Mouse (Mus musculus): ENCODE measurements around the gene Ano8.

The Ano8 gene

DNA sequence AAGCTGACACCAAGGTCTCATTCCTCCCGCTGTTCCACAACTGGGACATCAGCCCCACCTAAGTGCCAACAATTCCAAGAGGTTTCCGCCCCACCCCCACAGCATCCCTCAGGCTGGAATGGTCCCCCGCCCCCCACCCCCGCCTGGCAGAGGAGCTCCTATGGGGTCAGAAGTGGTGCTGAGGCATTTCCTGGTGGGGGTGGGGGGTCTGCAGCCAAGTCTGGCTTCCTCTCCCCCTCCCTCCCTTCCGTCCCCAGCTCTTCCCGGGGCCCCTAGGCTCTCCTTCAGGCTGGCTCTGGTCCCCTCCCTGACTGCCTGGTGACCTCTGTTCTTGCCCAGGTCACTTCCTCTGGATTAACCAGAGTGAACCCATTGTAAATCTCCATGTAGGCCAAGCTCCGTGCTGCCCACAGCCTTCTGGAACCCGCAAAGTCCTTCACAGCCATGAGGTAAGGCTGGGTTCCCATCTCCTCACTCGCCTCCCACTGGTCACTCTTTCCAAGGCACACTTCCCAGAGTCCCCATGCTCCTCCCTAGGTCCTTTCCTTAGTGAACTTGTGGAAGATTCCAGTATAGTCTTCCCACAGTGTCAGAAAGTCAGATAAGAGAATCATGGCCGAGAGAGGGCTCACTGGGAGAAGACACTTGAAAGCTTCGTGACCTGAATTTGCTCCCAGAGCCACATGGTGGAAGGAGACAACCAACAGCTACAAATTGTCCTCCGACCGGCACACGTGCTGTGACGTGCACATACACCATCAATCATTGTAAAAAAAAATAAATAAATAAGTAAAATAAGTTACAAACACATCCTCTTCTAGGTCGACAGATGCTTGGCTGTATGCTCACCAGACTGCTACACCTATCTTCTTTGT lies 13.3 kb upstream of the Ano8 start:
- DNase-seq (ENCODE audit: low read depth, low spot score): no peak

DNA sequence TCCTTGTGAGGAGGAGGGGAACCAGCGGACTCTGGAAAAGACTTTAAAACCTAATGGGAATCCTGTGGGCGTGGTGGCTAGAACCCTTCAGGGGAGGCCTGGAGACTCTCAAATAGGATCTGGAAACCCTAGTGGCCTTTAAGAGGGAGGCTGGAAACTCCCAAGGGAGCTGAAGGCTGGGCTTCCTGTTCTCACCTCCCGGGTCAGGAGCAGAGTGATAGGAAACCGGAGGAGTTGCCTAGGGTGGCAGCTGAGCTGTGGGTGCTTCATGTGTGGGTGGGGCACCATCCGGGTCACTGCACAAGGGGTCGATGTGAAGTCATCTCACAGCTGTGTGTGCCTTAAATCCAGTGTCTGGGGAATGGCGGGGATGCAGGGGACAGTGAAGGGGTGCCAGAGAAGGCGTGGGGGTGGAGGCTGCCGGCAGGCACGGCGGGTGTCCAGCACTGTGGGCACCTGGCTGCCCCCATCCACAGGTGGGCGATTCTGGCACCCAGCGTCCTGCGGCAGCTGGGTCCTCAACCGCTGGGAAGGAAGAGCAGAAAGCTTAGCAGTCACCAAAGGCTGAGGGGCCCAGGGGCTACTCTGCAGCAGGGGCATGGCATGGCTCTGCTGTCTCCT lies 12.2 kb upstream of the Ano8 start:
- no peak for DNase-seq (ENCODE audit: low read depth, low spot score)

DNA sequence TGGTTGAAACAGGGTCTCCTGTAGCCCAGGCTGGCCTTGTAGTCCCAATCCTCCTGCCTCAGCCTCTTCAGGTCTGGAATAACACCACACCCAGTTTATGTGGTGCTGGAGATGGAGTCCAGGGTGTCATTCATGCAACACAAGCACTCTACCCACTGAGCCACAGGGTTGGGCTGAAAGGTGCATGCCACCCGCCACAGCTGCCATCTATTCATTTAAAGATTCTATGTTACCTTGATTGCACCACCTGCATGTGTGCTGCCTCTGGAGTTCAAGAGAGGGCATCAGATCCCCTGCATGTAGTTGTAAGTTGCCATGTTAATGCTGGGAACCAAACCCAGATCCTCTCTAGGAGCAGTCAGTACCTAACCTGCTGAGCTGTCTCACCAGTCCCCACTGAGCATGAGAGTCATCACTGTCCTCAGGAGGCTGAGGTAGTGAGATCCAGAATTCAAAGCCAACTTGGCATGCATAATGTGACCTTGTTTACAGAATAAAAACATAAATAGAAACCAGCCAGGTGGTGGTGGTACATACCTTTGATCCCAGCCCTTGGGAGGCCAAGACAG lies 11.4 kb upstream of the Ano8 start:
- DNase-seq (ENCODE audit: low read depth, low spot score): no peak

DNA sequence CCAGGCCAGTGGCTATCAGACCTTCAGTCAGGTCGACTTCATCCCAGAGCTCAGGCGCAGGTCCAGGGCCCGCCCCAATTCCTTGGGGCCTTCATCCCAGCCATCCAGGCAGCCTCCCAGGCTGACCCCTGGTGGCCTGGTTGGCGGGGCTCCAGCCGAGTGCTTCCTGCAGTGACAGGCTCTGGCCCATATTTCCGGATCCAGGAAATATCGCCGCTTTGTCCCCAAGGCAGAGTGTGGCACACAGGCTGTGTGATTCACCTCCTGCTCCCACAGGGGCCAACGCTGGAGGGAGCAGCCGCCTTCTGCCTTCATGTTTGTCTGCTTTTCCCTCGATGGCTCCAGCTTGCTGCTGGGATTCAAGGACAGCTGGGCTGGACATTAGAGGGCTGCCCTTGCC lies 10.7 kb upstream of the Ano8 start:
- no peak for DNase-seq (ENCODE audit: low read depth, low spot score)

DNA sequence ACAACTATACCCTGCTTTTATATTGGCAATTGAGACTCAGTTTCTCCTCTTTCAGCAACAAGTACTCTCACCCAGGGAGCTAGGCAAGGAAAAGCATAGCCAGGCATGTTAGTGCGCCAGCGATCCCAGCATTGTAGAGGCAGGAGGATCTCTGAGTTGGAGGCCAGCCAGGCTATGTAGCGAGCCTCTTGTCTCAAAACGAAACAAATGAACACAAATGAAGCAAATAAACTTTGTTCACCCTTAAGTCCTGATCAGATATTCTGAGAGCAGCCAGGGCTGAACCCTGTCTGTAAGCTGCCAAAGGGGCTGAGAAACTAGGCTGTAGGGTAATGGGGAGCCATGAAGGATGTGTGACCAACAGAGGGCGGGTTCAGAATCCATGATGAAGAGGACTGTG lies 10.0 kb upstream of the Ano8 start:
- no peak for DNase-seq (ENCODE audit: low read depth, low spot score)

DNA sequence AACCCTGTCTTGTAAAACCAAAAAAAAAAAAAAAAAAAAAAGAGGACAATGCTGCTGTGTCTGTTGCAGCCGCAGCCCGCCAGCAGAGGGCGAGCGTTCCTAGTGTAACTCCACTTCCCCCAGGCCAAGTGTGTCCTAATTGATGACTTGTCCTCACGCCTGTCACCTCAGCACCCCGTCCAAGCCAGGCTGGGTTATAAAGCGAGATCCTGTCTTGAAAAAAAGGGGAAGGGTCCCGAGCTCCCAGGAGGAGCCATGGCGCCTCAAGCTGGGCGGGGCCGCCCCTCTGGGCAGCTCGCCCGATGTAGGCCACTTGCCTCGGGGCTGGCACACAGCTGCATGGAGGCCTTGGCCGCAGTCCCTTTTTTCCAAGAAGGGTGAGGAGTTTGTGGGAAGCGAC lies 9.3 kb upstream of the Ano8 start:
- peak; percentile 46 for DNase-seq (ENCODE audit: low read depth, low spot score)

DNA sequence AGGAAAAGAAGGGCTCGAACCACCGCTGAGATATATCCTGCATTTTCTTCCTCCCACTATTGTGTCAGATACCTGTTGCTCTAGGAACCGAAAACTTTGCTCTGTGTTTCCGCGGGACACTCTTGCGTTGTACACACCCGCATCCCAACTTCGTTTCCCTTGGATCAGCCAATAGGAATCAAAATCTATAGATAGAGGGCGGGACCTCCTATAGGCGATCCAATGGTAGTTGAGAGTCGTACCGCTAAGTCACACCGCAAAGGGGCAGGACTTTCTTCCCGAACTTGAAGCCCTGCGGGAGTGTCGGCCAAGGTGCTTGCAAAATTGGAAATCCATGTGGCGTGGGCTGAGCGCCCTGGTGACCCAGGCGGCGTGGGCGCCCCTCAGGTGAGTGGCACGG lies 2.7 kb upstream of the Ano8 start:
- DNase-seq (ENCODE audit: low read depth, low spot score): peak; percentile 95

DNA sequence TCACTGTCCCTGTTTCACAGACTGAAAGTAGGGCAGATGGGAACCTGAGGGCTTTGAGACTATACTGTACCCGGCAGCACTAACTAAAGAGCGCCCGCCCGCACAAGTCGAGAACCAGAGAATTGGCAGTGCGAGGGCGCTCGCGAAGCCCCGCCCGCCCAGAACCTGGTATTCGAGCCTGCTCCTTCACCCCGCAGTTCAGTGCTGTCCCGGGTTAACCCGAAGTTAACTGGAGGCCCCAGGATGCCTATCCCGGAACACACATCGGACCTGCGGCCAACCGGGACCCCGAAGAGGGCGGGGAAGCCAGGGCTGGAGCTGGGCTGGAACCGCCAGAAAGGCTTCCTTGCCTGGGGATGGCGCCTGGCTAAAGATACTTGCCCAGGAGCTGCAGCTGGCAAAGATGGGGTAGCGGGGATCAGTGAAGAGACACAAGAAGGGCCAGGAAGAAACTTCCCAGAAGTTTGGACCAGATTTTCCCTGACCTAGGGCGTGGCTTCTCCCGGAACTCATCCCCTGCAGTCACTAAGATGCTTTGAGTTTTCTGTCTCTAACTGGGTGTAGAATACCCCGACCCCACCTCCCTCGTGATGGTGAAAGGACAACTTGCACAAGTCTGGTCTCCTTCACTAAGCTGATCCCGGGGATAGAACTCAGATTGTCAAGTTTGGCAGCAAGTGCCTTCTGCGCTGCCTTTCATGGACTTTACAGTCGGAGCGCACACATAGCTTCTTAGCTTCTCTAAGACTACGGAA lies 2.1 kb upstream of the Ano8 start, which contains the start of gene Gtpbp3:
Gtpbp3 (plus strand) TSS at position 413 of the 755 bp plus-strand sequence.
- peak; percentile 68 for DNase-seq (ENCODE audit: low read depth, low spot score)

DNA sequence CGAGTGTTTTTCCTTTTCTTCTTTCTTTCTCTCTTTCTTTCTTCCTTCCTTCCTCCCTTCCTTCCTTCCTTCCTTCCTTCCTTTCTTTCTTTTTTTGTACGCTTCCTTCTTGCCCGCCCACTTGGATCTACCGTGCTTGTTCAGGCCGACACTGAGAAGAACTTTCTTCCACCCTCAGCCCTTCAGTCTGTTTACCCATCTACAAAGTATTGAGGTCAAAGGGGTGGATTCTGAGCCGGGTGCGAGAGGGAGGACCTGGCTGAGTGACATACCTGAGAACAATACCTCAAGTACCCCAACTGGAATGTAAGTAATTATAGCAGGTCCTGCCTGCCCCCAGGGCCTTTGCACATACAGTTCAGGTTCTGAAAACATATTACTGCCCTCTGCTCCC lies 370 bp upstream of the Ano8 start:
- no peak for DNase-seq (ENCODE audit: low read depth, low spot score)

DNA sequence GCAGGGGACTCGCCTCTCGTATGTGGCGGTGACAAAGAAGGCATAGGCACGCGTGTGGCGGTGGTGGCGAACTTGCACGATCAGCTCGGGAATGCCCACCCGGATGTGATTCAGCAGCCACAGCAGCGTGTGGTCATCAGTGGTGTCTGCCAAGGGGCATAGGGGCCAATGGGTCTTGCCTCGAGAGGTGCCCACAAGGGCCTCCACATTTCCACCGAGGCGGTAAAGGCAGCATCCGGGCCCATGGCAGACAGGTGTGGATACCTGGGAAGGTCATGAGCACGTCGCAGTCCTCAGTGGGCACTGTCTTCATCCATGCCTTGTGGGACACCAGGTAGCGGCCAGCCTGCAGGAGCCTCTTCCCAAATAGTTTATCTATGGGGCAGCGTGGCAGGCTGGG lies 1.0 kb downstream of the Ano8 start:
- DNase-seq (ENCODE audit: low read depth, low spot score): no peak

DNA sequence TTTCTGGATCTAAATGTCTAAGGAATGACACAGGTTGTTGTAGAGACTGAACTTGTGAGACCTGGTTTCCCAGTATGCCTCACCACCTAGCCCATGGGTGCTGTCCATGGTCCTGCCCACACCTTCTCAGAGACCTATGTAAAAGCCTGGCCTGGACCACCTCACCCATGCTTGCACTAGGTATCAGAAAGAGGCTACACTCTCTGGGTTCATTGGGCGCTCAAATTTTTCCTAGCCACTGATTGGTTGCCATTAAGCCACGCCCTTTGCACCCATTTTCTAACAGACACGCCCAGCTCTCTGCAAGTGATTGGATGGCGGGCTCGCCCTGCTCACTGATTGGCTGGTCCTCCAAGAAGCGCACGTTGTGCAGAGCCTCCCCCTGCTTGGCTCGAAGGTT lies 1.8 kb downstream of the Ano8 start:
- DNase-seq (ENCODE audit: low read depth, low spot score): no peak

DNA sequence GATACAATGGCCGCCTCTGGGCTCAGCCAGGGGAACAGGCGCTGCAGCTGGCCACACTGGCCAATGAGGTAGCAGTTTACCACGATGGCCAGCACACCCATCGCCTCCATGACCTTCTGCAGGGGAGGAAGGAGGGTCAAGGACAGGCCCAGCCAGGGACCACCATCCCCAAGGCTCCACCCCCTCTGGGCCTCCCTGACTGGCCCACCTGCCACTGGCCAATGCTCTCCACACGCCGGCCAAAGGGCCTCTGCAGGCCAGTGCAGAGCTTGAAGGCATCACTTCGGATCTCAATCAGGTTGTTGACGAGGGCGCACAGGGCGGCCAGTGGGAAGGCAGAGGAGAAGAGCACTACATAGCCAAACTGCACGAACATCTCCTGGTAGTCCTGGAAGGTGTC lies 6.8 kb downstream of the Ano8 start:
- DNase-seq (ENCODE audit: low read depth, low spot score): no peak

DNA sequence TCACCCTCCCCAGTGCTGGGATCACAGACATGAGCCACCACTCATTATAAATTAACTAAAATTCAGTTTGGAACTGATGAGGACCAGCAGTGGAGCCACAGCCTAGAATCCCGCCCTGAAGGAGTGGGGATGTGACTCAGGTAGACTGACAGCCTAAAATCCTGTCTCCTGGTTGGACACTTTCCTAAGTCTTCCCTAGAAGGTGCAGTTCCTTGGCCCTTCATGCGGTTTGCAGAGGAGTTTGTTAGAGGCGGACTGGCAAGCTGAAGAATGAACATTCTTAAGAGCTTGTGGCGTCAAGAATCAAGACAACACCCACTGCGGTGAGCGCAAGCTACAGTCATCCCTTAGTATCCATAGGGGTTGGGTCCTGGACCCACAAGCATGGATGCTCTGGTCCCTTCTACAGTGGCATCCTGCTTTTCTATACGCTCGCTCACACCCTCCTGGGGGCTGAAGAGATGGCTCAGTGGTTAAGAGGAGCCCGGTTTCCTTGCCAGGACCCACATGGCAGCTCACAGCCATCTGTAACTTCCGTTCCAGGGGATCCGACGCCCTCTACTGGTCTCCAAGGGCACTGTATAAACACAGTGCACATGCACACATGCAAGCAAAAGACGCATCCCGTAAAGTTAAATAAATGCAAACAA lies 8.4 kb downstream of the Ano8 start:
- no peak for DNase-seq (ENCODE audit: low read depth, low spot score)

DNA sequence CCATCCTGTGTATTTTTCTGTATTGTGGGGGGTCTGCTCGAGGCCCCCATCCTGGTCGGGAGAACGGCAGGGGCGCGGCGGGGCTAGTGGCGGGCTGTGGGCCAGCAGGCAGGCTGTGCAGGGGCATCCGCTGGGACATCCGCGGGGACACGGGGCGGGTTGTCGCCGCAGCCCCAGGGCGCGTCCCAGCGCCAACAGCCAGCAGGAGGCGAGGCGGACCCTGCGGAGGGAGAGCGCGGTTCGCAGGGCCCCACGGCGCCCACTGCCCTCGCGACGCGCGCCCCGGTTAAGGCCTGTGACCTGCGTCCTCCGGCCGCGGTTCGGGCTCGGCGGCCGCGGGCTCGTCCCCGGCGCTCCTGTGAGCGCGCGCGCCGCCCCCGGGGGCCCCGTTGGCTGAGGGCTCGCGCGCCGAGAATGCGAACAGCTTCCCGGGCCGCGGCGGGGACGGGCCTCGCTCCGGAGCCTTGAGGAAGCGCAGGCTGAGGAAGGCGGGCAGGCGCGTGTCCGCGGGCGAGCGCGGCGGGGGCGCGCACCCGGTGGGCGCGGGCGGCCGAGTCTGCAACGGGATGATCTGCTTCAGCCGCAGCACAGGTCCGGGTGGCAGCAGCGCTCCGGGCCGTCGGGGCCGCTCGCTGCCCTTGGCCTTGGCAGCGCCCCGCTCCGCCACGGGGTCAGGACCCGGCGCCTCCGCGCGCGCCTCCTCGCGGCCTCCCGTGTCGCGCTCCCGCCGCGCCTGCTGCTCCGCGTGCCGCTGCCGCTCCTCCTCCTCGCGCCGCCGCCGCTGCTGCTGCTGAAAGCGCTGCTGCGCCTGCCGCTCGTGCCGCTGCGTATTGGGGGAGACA lies 9.4 kb downstream of the Ano8 start:
- DNase-seq (ENCODE audit: low read depth, low spot score): no peak

DNA sequence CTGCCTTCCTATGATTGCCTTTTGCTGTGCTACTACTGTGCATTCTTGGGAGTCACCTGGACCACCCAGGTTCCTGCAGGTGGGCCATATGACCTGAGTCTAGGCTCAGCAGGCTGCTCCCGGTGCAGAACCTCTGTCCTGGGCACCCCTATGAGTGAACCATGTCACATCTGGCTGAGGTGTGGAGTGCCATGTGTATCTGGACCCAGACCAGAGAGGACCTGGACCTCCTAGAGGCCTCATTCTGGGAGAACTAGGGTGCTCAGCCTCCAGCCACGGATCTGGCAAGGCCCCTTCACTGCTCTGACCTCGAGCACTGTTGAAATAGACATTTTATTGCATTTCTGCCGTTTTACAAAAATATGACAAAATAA lies 10.1 kb downstream of the Ano8 start:
- no peak for DNase-seq (ENCODE audit: low read depth, low spot score)

DNA sequence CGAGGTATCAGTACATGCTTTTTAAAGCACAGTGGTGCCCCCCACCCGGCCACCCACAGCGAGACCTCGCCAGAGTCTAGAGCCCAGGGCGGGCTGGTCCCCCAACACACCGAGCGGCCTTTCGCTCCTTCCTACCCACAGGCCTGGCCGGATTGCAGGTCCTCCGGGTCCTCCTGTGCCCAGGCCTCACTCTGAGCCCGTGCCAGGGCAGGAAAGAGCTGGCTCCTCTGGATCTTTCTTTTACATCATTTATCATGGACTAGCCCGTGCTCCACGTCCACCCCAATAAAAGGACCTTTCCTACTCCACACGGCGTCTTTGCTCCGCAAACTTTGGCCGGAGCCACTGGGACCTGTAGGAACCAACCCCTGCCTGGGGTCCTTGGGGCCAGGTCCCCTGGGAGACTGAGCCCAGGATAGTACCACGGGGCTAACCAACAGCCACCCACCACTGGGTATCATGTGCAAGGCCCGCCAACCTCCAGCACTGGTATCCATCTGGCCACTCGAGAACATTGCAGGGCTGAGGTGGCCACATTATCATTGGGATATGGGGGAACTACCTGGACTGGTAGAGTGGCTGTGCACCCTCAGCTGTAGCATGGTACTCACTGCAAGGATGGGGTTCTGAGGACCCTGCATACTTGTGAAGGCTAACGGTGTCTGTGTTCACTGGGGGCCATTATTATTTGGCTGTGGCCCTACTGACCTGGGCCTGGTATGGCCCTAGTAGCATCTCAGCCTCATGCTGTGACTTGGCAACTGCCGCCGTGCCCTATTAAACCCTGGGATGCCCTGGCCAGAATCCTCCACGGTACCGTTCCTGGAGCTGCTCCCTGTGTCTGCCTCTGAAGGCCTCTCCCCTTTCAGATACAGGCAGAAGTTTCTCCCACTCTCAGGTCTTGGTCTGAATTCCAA lies 10.7 kb downstream of the Ano8 start:
- DNase-seq (ENCODE audit: low read depth, low spot score): no peak

DNA sequence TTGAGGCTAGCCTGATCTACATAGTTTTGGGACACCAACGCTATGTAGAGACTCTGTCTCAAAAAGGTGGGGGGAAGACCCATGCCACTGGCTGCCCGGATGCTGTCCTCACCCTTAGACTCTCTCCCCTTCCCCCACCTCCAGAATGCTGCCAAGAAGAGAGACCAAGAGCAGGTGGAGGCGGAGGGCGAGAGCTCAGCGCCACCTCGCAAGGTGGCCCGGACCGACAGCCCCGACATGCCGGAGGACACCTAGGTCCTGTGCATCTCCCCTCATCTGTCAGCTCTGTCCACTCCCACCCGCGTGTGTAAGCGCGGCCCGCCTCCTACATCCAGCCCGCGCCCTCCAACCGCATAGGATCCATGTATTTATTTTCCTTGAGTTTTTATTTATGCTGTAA lies 11.4 kb downstream of the Ano8 start:
- no peak for DNase-seq (ENCODE audit: low read depth, low spot score)

DNA sequence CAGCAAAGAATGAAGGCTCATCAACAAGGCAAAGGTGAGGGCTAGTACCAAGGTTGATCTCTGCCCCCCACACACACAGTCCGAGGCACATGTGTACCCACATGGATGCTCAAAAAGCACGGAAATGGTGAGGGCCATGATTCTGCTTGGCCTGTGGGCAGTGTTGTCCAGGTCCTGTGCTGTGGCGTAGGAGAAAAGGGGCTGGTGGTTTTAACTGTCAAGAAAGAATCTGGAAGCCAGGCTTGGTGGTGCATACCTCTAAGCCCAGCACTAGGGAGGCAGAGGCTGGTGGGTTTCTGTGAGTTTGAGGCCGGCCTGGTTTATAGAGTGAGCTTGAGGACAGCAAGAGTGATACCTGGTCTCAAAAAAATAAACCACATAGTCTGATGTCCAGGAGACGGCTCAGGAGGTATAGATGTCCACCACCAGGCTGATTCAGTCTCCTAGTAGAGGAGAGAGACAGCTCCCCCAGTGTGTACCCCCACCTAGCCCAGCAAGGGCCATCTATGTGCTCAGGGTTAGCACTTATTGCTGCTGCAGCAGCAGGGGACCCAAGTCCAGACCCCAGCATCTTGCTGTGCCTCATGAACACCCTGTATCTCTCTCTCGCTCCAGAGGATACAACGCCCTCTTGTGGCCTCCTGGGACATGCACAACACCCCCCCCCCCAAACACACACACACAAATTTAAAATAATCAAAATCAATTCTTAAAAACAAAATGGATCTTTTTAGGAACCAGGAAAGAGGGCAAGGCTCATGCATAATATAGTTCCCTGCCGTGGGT lies 13.0 kb downstream of the Ano8 start:
- no peak for DNase-seq (ENCODE audit: low read depth, low spot score)

DNA sequence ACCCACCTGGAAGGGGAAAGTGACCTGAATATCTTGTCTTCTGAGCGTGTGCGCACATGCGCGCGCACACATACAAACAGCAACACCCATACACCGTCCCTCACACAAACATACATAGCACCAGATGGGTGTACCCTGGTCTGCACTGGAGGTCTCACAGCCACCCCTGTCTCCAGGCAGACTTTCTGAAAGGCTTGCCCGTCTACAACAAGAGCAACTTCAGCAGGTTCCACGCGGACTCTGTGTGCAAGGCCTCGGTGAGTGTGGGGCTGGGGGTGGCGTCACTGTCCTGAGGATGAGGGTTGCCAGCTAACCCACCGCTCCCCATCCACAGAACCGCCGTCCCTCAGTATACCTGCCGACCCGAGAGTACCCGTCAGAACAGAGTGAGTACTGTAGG lies 13.9 kb downstream of the Ano8 start:
- DNase-seq (ENCODE audit: low read depth, low spot score): no peak
